Mouse (Mus musculus) right cerebral cortex, postnatal 4 days (tissue): ENCODE data around the gene Tppp3.

Experiments
- DNase-seq: peaks from one replicate; pipeline ENCODE4 v3.0.0-alpha.2; 2022

Tppp3 gene

DNA sequence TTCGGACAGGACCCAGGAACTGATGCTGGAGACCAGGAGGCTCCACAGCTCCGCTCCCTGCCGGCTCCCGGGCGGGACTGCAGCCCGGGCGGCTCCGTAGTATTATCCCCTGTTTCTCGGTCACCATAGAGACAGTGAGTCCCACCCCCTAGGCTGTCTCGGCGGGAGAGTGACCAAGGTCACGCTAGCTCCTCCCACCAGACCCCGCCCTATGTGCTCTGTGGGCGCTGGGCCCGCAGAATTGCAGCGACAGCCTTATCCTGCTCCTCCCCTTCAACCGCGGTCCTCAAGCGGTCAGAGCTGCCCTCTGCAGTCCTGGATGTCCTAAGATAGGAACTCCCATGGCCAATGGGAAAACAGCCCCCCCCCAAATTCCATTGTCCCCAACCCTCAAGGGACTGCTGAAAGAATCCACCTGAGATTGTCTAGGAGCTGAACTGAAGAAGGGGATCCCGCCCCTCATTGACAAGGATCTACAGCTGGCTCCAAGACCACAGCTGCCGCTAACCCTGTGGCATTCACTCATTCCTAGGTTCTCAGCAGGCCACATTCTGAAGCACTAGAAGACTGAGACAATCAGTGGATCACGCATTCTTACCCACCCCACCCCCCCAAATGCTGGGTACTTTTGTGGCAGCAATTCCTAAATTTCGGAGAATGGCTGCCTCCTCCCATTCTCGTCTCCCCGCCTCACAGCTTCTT, at the start of gene Tppp3:
Gene Tppp3 (minus strand): TSS at position 213 of the 702 bp plus-strand sequence.
- DNase-seq = peak; percentile 75

DNA sequence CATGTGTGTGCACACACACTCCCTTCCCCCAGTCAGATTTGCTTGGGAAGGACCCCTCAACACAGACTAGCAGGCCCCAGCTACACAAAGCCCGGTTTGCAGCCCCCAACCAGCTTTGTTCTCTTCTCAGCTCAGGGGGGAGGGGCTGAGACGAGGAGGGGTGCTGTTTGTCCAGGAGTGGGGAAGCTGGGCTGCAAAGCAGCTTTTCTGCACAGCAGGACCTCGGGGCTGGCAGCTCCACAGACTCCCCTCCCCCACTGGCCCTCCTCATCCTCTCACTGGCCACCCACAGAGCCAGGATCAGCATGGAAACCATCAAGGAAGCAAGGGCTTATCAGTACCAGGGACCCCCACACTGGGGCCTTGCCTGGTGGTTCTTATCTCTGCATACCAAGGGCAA, 49.7 kb upstream of the Tppp3 start:
- DNase-seq = no peak

DNA sequence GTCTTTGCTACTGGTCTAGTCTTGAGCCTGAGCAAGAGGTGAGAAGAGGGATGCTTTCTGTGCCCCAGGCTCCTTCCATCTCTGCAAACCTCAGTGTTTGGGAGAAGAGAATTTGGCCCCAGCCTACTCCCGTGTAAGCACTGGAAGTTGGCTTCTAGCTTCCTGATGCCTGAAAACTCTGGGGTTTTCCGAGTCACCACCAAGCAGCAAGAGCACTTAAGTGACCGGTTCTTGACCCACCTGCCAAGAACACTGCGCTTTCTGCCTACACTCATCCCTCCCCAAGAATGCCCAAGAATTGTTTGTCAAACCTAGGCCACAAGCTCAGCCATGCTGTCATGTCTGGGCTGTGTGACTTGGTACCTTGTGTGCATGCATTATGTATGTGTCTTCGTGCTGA, 49.2 kb upstream of the Tppp3 start:
- DNase-seq = no peak

DNA sequence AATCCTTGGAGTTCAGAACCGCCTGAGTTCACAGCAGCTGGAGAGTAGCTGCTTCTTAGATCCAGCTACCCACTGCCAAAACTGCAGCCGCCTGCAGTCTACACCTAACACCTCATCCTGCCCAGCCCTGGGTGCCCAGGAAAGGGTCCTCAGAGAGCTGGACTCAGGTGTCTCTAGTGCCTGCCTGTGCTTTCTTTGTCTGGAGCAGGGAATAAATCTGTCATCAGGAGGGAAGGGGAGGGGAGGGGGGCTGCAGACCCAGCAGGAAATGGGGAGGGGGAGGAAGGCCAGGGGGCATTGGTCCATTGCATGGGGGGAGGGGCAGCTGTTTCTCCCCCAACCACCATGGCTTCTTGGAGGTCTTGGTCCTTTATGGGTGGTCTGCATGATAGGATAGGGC, 48.3 kb upstream of the Tppp3 start:
- DNase-seq = no peak

DNA sequence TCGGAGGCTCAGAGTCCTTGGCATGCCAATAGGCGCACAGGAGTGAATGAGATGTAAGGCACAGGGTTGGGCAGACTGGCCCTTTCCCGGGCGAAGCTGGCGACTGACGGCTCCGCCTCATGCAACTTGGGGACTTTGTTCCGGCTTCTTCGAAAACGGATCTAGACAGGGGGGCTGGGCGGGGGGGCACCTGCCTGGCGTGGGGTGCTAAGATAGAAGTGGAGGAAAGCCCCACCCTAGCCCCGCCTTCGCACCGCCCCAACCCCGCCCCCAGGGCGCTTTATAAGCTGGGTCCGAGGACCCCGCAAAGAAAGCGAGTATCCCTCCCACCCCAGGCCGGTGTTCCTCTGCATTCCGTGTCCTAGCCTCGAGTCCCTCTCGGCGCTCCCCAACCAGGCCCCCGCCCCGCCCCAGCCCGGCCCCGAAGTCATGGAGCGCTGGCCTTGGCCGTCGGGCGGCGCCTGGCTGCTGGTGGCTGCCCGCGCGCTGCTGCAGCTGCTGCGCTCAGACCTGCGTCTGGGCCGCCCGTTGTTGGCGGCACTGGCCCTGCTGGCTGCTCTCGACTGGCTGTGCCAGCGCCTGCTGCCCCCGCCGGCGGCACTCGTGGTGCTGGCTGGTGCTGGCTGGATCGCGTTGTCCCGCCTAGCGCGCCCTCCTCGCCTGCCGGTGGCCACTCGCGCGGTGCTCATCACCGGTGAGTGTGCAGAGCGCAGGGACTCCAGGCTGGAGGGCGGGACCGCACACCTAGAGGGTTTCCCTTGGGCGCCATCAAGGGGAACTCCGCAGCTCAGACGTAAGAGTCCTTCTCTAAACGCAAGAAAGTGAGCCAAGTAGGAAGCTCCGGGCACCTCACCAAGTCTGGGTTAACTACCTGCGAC, 47.3 kb upstream of the Tppp3 start, which contains the start of gene Hsd11b2:
Gene Hsd11b2 (plus strand): TSS at position 320 of the 878 bp plus-strand sequence.
- DNase-seq = peak; percentile 42

DNA sequence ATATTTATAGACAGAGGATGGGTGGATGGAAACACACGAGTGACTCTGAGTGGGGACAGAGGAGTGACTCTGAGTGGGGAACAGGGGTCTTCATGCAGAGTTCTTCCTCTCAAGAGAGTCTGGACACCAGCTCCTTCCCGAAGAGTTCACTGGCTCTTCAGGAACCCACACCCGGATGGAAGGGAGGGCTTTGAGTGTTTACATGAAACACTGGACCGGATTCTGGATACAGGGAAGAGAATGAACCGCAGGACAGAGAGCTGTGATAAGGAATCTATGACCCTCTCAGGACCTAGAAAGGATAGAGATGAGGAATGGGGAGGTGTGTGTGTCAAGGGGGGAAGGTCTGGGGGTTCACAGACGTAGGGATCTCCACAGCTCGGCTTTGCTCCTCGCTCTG, 46.0 kb upstream of the Tppp3 start:
- no peak for DNase-seq

DNA sequence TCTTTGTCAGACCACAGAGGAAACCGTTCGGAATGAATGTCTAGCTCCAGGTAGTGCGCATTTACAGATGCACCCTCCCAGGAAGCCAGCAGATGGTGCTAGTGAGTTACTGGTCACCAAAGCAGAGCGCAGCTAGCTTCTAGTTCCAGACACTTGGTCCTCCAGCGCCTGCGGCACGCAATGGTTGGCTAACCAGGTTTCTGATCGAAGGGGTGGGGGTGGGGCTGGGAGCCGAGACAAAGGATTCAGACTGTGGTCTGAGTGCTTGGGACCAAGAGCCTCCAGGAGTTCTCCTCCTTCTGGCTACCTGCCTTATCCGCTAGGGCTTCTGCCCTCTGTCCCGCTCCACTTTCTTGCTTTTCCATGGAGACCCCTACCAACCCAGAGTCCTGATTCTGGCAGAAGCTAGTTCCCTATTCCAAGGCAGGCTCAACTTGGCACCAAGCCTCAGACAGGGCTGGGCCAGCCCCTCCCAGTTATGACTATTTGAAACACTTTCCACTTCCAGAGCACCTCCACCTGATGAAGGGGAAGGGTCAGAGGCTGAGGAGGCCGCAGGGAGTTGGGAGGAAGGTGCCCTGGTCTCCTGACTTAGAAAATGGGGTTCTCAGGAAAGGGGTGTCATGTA, 44.8 kb upstream of the Tppp3 start:
- peak; percentile 74 for DNase-seq

DNA sequence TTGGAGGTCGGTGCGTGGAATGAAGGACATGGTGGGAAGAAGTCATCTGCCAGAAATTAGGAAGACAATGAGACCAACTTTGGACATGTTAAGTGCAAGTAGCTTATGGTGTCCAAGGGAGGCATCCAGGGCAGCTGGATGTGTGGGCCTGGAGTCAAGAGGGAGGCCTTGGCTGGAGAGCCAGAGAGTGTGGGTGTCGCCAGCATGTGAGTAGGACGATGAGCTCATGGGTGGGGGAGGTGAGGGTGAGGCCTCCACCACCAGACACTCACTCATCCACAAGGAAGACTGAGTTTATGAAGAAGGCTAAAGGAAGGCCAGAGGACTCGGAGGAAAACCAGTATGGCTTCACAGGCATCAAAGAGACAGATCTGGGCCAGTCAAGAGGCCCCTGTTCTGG, 43.3 kb upstream of the Tppp3 start:
- DNase-seq = no peak

DNA sequence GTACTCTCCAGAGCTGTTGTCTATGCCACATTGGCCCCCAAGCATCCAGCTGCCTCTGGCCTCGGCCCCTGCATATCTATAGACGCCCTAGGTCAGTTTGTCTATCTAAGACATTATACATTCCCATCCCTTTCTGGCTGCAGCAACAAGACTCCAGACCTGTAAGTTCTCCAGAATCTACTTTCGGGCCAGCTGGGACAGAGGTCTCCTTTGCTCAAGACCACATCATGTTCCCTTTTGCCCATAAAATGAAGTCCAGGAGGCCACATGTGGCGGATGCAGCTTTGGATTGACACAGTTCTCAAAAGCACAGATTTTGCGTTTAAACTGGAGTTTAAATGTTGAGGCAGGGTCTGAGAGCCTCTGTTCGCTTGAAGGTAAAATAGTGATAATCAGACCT, 42.9 kb upstream of the Tppp3 start:
- no peak for DNase-seq

DNA sequence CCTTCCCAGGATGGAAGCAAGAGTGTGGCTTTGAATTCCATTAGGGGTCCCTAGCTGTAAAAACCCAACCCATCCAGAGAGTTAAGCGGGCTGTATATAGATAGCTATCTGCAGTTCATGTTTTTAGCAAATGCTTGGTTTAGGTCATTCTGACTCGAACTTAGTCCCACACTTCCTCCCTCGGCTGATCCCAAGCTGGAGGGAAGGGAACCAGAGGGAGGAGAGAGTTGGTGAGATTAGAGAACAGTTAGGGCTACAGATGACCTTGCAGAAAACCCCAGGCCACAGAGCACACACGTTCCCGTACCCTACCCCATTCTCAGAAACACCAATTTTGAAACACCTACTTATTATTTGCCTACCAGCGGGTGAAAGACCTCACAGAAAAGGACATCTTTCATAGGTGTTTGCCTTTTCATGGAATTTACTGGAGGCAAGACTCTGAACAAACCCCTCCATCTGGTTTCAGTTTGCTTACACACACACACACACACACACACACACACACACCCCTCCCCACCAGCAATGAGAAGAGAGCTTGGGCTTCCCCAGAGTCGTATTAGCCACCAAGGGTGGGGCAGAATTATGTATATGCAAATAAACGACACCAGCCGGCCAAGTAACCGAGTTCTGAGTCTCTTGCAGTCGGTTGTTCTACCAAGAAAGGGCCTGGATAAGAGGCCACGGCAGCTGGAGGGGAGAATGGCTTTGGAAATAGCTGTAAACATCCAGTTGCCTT, 38.8 kb upstream of the Tppp3 start:
- DNase-seq = no peak

DNA sequence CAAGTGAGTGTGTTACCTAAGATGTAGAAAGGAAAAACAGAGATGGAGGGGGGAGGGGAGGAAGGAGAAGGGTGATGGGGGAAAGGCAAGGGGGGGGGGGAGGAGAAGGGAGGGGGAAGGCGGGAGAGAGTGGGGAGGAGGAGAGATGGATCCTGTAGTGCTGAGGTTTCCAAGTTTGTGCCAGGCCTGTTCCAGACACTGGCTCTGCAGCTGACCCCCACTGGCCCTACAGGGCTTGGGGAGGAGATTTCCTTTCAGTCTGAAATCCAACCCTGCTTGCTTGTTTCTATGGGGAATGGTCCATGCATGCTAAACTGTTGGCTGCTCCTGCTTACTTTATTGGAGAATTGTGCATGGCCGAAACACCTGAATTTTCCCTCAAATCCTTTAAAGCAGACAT, 37.4 kb upstream of the Tppp3 start:
- no peak for DNase-seq

DNA sequence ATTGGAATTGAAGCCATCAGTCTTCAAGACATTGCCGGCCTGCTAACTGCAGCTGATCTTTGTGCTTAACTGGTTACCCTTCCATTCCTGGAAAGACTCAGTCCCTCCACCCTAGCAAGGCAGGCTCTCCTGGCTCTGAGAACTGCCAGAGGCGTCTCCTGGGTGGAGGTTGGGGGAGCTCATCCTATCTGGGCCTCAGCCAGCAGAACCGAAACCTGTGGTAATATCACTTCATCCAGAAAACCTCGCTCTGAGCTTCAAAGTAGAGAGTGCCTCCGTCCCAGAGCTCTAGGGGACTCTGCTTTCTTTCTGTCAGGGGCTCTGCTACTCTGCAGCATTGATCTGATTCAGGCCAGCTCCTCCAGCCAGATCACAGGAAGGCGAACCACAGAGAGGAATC, 35.7 kb upstream of the Tppp3 start:
- no peak for DNase-seq

DNA sequence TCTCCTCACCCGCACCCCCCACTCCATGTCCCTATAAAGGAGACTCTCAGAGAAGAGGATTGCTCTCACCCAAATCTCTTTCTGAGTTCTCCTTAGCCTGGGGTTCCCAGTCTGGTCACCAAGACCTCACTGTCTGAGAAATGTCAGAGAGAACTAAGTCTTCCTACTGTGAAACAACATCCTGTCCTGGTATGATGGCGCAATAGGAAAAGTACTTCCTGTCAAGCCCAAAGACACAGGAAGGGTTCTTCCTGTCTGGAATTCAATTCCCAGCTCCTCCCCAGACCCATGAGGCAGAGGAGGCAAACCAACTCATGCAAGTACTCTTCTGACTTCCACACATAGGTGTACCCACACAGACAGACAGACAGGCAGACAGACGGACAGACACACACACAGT, 33.3 kb upstream of the Tppp3 start:
- DNase-seq = no peak

DNA sequence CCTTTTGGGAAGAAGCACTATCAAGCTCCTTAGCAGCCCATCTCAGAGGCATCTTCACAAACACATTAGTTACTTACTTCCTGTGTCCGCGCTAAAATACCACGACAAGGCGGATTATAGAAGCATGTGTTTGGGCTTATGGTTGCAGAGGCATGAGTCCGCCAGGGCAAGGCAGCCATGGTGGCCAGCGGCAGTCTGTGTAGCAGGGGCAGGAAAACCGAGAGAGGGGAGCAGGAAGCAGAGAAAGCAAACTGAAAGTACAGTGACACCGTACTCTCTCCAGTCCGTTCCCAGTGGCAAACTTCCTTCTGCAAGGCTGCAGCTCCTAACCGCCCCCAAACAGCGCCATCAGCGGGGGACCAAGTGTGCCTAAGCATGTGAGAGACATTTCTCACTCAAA, 28.5 kb upstream of the Tppp3 start:
- no peak for DNase-seq

DNA sequence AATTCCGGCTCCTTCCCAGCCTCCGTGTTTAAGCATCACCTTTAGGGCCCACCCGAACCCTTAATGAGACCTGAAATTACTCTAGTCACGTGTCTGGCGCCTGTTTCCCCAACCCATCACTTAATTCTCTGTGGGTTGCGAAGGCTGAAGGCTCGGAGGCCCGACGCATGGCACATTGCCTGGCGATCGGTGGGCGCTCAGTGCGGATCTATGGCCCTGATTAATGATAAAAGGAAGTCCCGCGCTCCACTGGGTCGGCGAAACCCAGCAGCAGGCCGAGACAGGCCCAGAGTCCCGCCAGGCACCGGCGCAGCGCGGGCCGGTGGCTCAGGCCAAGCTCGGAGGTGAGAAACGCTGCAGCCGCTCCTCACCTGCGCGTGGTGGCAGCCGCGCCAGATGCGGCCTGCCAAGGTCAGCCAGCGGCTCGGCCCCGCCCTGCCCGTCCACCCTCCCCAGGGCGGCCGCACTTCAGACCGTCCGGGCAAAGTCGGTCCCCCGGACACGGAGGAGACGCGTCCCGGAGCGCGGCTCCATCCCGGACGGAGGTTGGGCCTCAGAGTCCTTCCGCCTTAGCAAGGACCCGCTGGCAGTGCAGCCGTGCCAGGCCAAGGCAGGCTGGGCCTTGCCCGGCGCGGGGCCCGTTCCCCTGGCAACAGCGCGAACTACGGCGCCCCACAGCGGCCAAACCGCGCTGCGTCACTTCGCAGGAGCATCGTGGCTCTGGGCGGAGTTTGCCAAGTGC, 25.3 kb upstream of the Tppp3 start, which contains the start of gene Zdhhc1:
Gene Zdhhc1 (minus strand): TSS at position 464 of the 742 bp plus-strand sequence.
- peak; percentile 83 for DNase-seq

DNA sequence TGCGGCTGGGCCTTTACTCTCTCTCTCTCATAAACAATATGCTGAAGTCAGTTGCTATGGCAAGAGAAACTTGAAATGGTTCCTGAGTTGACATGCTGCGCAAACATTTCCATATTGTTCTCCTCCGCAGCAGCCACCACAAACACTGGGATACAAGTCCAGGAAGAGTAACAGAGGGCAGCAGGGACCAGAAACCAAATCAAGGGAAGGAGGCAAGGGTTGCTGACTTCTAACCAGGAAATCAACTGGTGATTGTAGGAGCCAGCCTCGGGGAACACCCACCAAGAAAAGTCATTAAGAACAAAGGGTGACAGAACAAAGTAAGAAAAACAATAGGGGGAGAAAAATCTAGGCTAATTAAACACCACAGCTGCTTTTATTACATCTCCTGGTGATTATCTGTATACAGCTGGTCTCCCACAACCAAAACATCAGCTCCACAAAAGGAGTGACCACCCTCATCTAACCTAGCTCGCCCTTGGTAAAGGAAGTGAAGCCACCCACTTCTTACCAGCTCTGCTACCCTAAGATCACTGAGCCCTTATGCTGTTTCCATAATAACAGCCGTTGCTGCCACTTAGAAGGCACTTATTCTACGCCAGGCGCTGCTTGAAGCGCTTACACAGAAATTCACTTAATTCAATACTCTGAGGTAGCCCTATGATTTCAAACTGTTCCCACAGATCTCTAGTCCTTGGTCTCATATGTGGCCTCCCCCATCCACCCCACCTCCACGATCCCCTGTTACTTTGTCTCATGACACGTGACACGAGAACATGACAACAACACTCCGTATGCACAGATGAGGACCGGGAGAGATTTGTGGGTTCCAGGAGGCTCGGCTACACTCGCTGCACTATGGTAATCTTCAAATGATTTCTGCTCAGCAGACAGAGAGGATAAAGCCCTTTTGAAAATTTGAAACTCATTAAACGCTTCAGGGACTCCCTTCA, 24.3 kb upstream of the Tppp3 start:
- DNase-seq = no peak

DNA sequence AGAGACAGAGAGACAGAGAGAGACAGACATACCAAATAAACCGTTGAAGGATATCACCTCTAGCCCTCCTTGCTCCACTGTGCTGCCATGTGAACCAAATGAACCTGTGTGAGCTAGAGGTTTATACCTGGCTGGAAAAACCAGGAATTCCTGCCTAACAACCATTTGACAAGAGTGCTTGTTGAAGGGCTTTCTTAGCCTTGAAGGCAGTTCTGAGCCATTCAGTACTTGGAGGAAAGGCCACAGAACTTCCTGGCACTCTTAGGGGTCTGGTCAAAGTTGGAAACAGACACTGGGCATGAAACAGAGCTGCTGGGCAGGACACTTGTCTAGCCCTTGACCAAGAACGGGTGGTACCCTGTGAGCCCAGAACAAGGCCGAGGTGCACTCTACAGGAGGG, 23.2 kb upstream of the Tppp3 start:
- no peak for DNase-seq

DNA sequence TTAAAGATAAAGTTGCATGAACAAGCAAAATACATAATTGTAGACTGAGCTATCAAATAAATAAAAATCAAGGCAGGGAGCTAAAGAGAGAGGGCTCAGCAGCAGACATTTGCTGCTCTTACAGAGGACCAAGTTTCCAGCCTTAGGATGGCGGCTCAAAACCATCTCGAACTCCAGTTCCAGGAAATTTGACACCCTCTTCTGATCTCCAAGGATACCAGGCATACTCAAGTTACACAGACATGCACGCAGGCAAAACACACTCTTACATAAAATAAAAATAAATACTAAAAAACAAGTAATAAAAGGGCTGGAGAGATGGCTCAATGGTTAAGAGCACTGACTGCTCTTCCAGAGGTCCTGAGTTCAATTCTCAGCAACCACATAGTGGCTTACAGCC, 22.2 kb upstream of the Tppp3 start:
- no peak for DNase-seq

DNA sequence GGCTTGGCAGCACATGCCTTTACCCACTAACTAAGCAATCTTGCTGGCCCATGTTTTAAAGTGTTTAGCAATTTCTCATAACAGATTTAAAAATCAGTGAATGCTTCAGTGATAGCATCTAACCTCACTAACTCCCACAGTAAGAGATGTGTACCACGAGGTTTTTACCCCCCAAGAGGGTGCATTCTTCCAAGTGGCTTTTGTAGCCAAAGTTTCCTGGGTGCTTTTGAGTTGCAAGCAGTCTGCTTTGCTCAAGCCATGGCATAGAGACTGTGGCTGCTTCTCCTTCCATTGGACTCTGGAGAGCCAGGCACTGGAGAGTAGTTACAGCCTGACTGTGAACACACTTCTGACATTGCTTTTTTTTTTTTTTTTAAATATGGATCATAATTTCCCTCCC, 18.0 kb upstream of the Tppp3 start:
- DNase-seq = no peak

DNA sequence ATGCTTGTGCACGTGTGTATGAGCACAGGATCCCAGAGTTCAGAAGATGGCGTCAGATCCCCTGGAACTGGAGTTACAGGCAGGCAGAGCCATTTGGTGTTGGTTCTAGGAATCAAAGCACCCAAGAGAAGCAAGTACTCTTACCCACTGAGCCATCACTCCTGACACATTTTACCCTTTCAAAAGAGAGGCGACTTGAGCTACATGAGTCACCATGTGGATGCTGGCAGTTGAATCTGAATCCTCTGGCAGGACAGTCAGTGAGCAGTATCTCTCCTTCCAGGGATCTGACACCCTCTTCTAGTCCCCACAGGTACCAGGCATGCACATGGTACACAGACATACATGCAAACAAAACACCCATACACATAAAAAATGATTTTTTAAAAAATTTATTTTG, 16.8 kb upstream of the Tppp3 start:
- DNase-seq = no peak

DNA sequence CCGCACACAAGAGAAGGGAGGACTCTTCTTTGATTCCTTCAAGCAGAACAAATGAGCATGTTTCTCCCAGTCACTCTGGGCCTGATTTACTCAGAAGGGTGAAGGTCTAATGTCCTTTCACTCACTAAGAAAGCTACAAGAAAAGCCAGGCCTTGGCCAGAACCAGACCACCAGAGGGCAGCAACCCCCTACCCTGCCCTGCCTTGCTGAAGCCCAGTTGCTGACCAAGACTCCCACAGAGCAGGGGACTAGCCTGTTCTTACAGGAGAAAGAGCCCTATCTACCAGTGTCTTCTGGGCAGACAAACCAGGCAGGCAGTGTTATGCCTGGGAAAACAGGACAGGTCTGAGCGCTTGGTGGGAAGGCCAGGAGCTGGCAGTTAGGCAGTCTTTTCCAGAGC, 13.1 kb upstream of the Tppp3 start:
- peak; percentile 50 for DNase-seq
